Mouse (Mus musculus): ENCODE results near the gene Fgd2.

DNA sequence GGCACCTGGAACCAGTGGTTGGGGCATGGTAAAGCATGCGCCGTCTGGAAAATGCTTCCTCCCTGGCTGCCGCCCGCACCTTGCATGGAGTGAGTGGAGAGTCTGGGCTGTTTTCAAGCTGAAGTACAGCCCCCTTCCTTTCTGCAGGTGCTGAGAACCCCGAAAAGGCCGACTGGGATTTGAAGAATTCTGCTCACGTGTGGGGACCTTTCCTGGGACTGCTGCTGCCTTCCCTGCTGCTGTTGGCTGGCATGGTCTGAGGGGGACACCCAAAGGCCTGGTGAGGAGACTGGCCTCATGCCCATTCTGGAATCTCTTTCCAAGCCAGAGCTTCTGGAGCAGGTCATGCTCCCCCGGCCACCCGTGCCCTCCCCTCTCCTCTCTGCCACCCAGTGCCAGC, 33.0 kb upstream of the Fgd2 start:
- TF ChIP-seq CTCF (IDR thresholded peaks at IDR 0.05; ENCODE audit: low read depth) (no peak), EP300 (IDR thresholded peaks at IDR 0.05; ENCODE audit: low read depth) (no peak)

Measured in heart, postnatal 0 days (tissue).